Mouse (Mus musculus): ENCODE measurements at regions not wholly inside any gene's neighbourhood (a gene's known extent, or its start where the extent isn't known, plus 50 kb on each side); places are given as distances from the start of the nearest gene placed in this dataset.

DNA sequence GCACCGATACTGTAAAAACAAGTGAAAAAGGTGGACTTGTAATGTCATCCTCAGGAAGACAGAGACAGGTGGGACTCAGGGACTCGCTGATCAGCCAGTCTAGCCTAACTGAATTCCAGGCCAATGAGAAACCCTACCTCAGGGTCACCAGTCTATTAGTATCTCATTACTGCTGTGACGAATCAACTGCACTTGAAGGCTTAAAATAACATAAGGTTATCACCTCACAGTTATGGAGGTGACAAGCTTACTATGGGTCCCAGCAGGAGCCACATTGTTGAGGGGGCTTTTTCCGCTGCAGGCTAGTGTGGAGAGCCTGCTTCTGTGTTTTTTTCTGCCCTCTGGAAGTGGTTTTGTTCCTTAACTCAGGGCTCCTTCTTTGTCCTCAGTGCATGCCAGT lies 72.2 kb upstream of the Abca1 start:
- H3K4me3 ChIP-seq (ENCODE audit: control insufficient read depth in 1 of 2, insufficient read depth in 1 of 2, low read depth in 2 of 2, low read length in 2 of 2), result no peak overlapping the region
- no peaks in the 10 kb centered on the region for H3K27me3 ChIP-seq (ENCODE audit: control insufficient read depth in 1 of 2, insufficient read depth in 2 of 2, low read length in 2 of 2)
- H3K27ac ChIP-seq (ENCODE audit: control insufficient read depth, low read depth, low read length), result no peak overlapping the region
- H3K4me1 ChIP-seq (ENCODE audit: control insufficient read depth in 1 of 2, insufficient read depth in 2 of 2, low read length in 2 of 2), result peaks cover 0 to 13% of the 10 kb centered on the region in 2 experiments; a peak in 3 of 4 replicates
- no peak for TF ChIP-seq GATA1 (IDR thresholded peaks at IDR 0.05; ENCODE audit: low read depth, low read length)
- TF ChIP-seq JUND (IDR thresholded peaks at IDR 0.05; ENCODE audit: low read depth, low read length), result no peak
- TF ChIP-seq TAL1 (IDR thresholded peaks at IDR 0.05; ENCODE audit: low read length), result no peak
- no peak overlapping the region for H3K9ac ChIP-seq (ENCODE audit: control insufficient read depth, low read depth, low read length, poor library complexity, severe bottlenecking)
- peaks cover 0 to 4% of the 10 kb centered on the region in 2 experiments; a peak in 2 of 4 replicates for H3K36me3 ChIP-seq (ENCODE audit: control insufficient read depth in 1 of 2, insufficient read depth in 2 of 2, low read length in 2 of 2)
- H3K9me3 ChIP-seq (replicated peaks; ENCODE audit: insufficient read depth, low read length), result no peaks in the 10 kb centered on the region
- DNase-seq (ENCODE audit: low read depth, low spot score), result no peak
- H3K79me2 ChIP-seq (ENCODE audit: control insufficient read depth, insufficient read depth, low read length, poor library complexity), result no peaks in the 10 kb centered on the region

DNA sequence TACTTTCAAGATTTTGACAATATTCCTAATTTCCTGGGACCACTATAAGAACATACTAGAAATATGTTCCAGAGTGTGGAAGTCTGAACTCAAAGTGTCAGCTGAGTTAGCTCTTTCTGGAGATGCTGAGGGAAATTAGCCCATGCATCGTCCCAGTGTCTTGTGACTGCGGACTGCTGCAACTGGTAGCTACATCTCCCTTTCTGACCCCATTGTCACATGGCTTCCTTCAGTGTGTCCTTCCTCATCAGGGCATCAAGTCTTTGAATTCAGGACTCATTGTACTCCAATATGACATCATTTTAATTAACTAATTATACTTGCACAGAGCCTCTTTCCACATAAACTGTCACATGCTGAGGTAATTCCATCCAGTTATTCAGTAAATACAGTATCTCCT lies 71.4 kb upstream of the Abca1 start:
- H3K27ac ChIP-seq (ENCODE audit: control insufficient read depth, low read depth, low read length), result no peak overlapping the region
- H3K36me3 ChIP-seq (ENCODE audit: control insufficient read depth in 1 of 2, insufficient read depth in 2 of 2, low read length in 2 of 2), result peaks cover 0 to 4% of the 10 kb centered on the region in 2 experiments; a peak in 2 of 4 replicates
- H3K9me3 ChIP-seq (replicated peaks; ENCODE audit: insufficient read depth, low read length), result no peaks in the 10 kb centered on the region
- no peak for DNase-seq (ENCODE audit: low read depth, low spot score)
- no peak overlapping the region for H3K9ac ChIP-seq (ENCODE audit: control insufficient read depth, low read depth, low read length, poor library complexity, severe bottlenecking)
- H3K4me3 ChIP-seq (ENCODE audit: control insufficient read depth in 1 of 2, insufficient read depth in 1 of 2, low read depth in 2 of 2, low read length in 2 of 2), result no peak overlapping the region
- no peaks in the 10 kb centered on the region for H3K27me3 ChIP-seq (ENCODE audit: control insufficient read depth in 1 of 2, insufficient read depth in 2 of 2, low read length in 2 of 2)
- peaks cover 0 to 13% of the 10 kb centered on the region in 2 experiments; a peak in 3 of 4 replicates for H3K4me1 ChIP-seq (ENCODE audit: control insufficient read depth in 1 of 2, insufficient read depth in 2 of 2, low read length in 2 of 2)
- TF ChIP-seq SIN3A (IDR thresholded peaks at IDR 0.05; ENCODE audit: low read length), result no peak
- TF ChIP-seq NELFE (IDR thresholded peaks at IDR 0.05; ENCODE audit: low read depth, low read length), result no peak
- no peak for TF ChIP-seq RCOR1 (IDR thresholded peaks at IDR 0.05; ENCODE audit: low read depth, low read length)
- no peak for TF ChIP-seq MXI1 (IDR thresholded peaks at IDR 0.05; ENCODE audit: low read depth, low read length)
- no peak for TF ChIP-seq KAT2A (conservative IDR thresholded peaks at IDR 0.05; ENCODE audit: low read depth, low read length)
- no peak for TF ChIP-seq HCFC1 (IDR thresholded peaks at IDR 0.05; ENCODE audit: low read depth, low read length)
- no peak for TF ChIP-seq CHD2 (IDR thresholded peaks at IDR 0.05; ENCODE audit: low read length)
- no peak for TF ChIP-seq POLR2AphosphoS2 (IDR thresholded peaks at IDR 0.05; ENCODE audit: low read length)
- TF ChIP-seq TAL1 (IDR thresholded peaks at IDR 0.05; ENCODE audit: low read length), result no peak
- TF ChIP-seq MYB (IDR thresholded peaks at IDR 0.05; ENCODE audit: low read depth, low read length), result no peak
- no peak for TF ChIP-seq ZNF384 (IDR thresholded peaks at IDR 0.05; ENCODE audit: low read depth, low read length)
- no peak for TF ChIP-seq NRF1 (IDR thresholded peaks at IDR 0.05; ENCODE audit: insufficient read depth, low read depth, low read length, poor library complexity, severe bottlenecking)
- no peak for TF ChIP-seq USF1 (IDR thresholded peaks at IDR 0.05; ENCODE audit: low read depth, low read length)
- no peak for TF ChIP-seq UBTF (IDR thresholded peaks at IDR 0.05; ENCODE audit: borderline replicate concordance, insufficient read depth, low read depth, low read length)
- TF ChIP-seq E2F4 (IDR thresholded peaks at IDR 0.05; ENCODE audit: borderline replicate concordance, low read depth, low read length), result no peak
- no peak for TF ChIP-seq GATA1 (IDR thresholded peaks at IDR 0.05; ENCODE audit: low read depth, low read length)
- no peak for TF ChIP-seq RAD21 (IDR thresholded peaks at IDR 0.05; ENCODE audit: low read depth, low read length)
- no peaks in the 10 kb centered on the region for H3K79me2 ChIP-seq (ENCODE audit: control insufficient read depth, insufficient read depth, low read length, poor library complexity)
